Comparison of ENCODE assay signal across 9 mouse cellular contexts in the genomic region with DNA sequence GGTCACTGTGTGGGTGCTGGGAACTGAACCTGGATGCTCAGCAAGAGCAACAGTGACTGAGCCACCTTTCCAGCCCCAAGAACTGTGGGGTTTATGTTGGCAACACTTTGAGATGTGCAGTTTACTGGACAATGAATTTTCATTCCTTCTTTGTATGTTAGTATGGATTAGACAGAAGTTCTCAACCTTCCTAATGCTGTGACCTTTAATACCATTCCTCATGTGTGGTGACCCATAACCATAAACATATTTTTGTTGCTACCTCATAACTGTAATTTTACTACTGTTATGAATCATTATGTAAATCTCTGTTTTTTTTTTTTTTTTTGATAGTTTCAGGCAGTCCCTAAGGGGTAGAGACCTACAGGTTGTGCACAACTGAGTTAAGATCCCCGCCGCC. TPM values are rescaled to one million over a fixed set of nuclear protein-coding genes. Genes with fewer than 3 reads are reported as not detected.
DNase-seq lines count a peak whose midpoint lies in the region; ATAC-seq and TF ChIP-seq lines count a peak whose summit lies in the region.
"Had no signal": no experiment of that assay in that cellular context is flagged by ENCODE, and none has a peak within 500 bp of the region (broad histone marks: within the 10 kb centered on the region; RNA-seq: fewer than 3 reads in every experiment).

No protein-coding gene starts in this region.

- no peak overlapping the region for H3K27ac ChIP-seq in kidney, embryonic 14.5 days (ENCODE audit: low read depth, low read length)
- no peak overlapping the region for H3K27ac ChIP-seq in embryonic facial prominence, embryonic 15.5 days (replicated peaks)
- no peak overlapping the region for H3K27ac ChIP-seq in midbrain, embryonic 15.5 days

- H3K36me3 ChIP-seq in kidney, embryonic 14.5 days (ENCODE audit: control insufficient read depth, insufficient read depth, low read length) = no peaks in the 10 kb centered on the region
- H3K36me3 ChIP-seq in E14TG2a.4 (ENCODE audit: insufficient read depth, low read length) = no peaks in the 10 kb centered on the region
- H3K36me3 ChIP-seq in embryonic facial prominence, embryonic 15.5 days = no peaks in the 10 kb centered on the region
- H3K36me3 ChIP-seq in midbrain, embryonic 15.5 days (replicated peaks) = no peaks in the 10 kb centered on the region

- no peaks in the 10 kb centered on the region for H3K9me3 ChIP-seq in kidney, embryonic 14.5 days (ENCODE audit: control insufficient read depth, low read length)
- no peaks in the 10 kb centered on the region for H3K9me3 ChIP-seq in E14TG2a.4 (ENCODE audit: low read length)
- no peaks in the 10 kb centered on the region for H3K9me3 ChIP-seq in embryonic facial prominence, embryonic 15.5 days (replicated peaks)
- H3K9me3 ChIP-seq in midbrain, embryonic 15.5 days = no peaks in the 10 kb centered on the region

- DNase-seq in kidney, postnatal 14 days = no peak
- DNase-seq in adrenal gland, adult 18-20 months (ENCODE audit: low spot score in 2 of 2) = no peak
- no peak for DNase-seq in thymus, postnatal 25 days
- DNase-seq: right cerebral cortex, postnatal 4 days; thymus, postnatal 4 days had no signal

- ATAC-seq in kidney, embryonic 14.5 days (ENCODE audit: low FRiP score, low TSS enrichment) = no peak
- no peak for ATAC-seq in embryonic facial prominence, embryonic 15.5 days (ENCODE audit: insufficient number of reproducible peaks, low FRiP score, low TSS enrichment, low read depth)
- no peak for ATAC-seq in midbrain, embryonic 15.5 days (replicated peaks)

- H3K9ac ChIP-seq in kidney, embryonic 14.5 days (ENCODE audit: low read depth, low read length) = no peak overlapping the region
- H3K9ac ChIP-seq in embryonic facial prominence, embryonic 15.5 days = no peak overlapping the region
- no peak overlapping the region for H3K9ac ChIP-seq in midbrain, embryonic 15.5 days

- H3K27me3 ChIP-seq in kidney, embryonic 14.5 days (ENCODE audit: control insufficient read depth, insufficient read depth, low read length) = no peaks in the 10 kb centered on the region
- H3K27me3 ChIP-seq in E14TG2a.4 (ENCODE audit: insufficient read depth, low read length) = peaks cover 40% of the 10 kb centered on the region
- peaks cover 3% of the 10 kb centered on the region; the same call in 1 of the 2 replicates for H3K27me3 ChIP-seq in embryonic facial prominence, embryonic 15.5 days
- no peaks in the 10 kb centered on the region for H3K27me3 ChIP-seq in midbrain, embryonic 15.5 days (replicated peaks)

- no peak for TF ChIP-seq CTCF in E14TG2a.4 (conservative IDR thresholded peaks at IDR 0.05; ENCODE audit: low read length)

- H3K4me3 ChIP-seq in kidney, embryonic 14.5 days (ENCODE audit: low read length) = no peak overlapping the region
- H3K4me3 ChIP-seq in E14TG2a.4 (replicated peaks; ENCODE audit: low read length) = peak overlapping the region; percentile 66
- H3K4me3 ChIP-seq in embryonic facial prominence, embryonic 15.5 days (replicated peaks) = no peak overlapping the region
- no peak overlapping the region for H3K4me3 ChIP-seq in midbrain, embryonic 15.5 days

- no peaks in the 10 kb centered on the region for H3K4me1 ChIP-seq in kidney, embryonic 14.5 days (ENCODE audit: control insufficient read depth, insufficient read depth, low read length)
- no peaks in the 10 kb centered on the region; the same call in 1 of the 2 replicates for H3K4me1 ChIP-seq in E14TG2a.4 (replicated peaks; ENCODE audit: low read depth, low read length)
- no peaks in the 10 kb centered on the region for H3K4me1 ChIP-seq in embryonic facial prominence, embryonic 15.5 days
- no peaks in the 10 kb centered on the region for H3K4me1 ChIP-seq in midbrain, embryonic 15.5 days

- 56% methylated on average over 2 of the region's 2 CpGs for WGBS in kidney, embryonic 14.5 days
- WGBS in embryonic facial prominence, embryonic 15.5 days = 44% methylated on average over 2 of the region's 2 CpGs
- 89% methylated on average over 2 of the region's 2 CpGs for WGBS in midbrain, embryonic 15.5 days

- peak overlapping the region; percentile 34; the same call in 1 of the 2 replicates for H3K4me2 ChIP-seq in kidney, embryonic 14.5 days (replicated peaks; ENCODE audit: low read depth, low read length)
- H3K4me2 ChIP-seq in embryonic facial prominence, embryonic 15.5 days (replicated peaks) = peak overlapping the region; percentile 30; the same call in 1 of the 2 replicates
- peak overlapping the region; percentile 39 for H3K4me2 ChIP-seq in midbrain, embryonic 15.5 days

RNA-seq across cellular contexts. Expression of a gene that starts 1.0 kb away (rescaled TPM):
- polyA plus RNA-seq in kidney, embryonic 14.5 days (2014; fragmentation: Nextera tagmentation; extraction: Ambion mirVana) = 32.4 and 39.7 TPM in 2 replicates
- polyA plus RNA-seq in embryonic facial prominence, embryonic 15.5 days (2015; fragmentation: Nextera tagmentation; extraction: Ambion mirVana) = 45.9 and 54.6 TPM in 2 replicates
- polyA plus RNA-seq in midbrain, embryonic 15.5 days (2015; fragmentation: Nextera tagmentation; extraction: Ambion mirVana) = 53.2 and 59.4 TPM in 2 replicates
- total RNA-seq in adrenal gland, adult 18-20 months (2021) = 10 to 100 TPM; 57.1 to 58.2 TPM

RNA-seq across cellular contexts. Expression of a gene that starts 25.8 kb away (rescaled TPM):
- 42.6 and 70.3 TPM in 2 replicates for polyA plus RNA-seq in kidney, embryonic 14.5 days (2014; fragmentation: Nextera tagmentation; extraction: Ambion mirVana)
- 91.5 and 93.4 TPM in 2 replicates for polyA plus RNA-seq in embryonic facial prominence, embryonic 15.5 days (2015; fragmentation: Nextera tagmentation; extraction: Ambion mirVana)
- 93.2 and 93.4 TPM in 2 replicates for polyA plus RNA-seq in midbrain, embryonic 15.5 days (2015; fragmentation: Nextera tagmentation; extraction: Ambion mirVana)
- total RNA-seq in adrenal gland, adult 18-20 months (2021) = 10 to 100 TPM; 29.8 to 38.3 TPM
